Mouse (Mus musculus) urinary bladder, postnatal 10 days (tissue): ENCODE results near the gene Secisbp2.
"Not testable (repeated sequence)": the region's sequence is repeated elsewhere in the genome, so short reads cannot be mapped to it uniquely, and the experiment has no call there.

ENCODE experiments used
- DNase-seq: peaks from one replicate; pipeline ENCODE4 v3.0.0; 2022; ENCODE audit warnings: low spot score

Gene Secisbp2

DNA sequence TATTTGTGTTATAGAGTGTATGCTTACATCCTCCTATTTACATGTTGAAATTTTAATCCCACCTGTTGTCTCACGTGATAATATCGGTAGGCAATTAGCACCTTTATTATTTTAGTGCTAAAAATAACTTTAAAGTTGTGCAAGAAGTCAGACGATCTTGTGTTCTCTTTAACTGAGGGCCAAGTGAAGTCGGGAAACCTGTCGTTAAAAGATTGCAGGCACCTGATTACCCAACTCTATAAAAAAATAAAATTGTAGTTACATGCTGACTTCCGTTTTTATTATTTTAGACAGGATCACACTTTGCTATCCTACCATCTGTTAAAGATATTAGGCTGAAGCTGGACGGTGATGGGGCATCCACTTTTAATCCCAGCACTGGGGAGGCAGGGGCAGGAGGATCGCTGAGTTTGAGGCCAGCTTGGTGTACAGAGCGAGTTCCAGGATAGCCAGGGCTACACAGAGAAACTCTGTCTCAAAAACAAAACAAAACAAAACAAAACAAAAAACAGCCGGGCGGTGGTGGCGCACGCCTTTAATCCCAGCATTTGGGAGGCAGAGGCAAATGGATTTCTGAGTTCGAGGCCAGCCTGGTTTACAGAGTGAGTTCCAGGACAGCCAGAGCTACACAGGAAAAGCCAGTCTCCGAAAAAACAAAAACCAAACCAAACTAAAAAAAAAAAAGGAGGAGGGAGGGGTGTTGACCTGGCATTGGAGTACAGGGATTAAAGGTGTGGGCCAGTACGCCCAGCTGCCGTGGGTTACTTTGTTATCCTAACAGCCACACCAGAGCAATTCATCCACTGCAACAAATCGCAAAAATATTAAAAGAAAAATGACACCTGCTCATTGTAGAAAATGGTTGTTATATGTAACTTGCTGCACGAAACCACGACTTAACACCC lies 7.3 kb upstream of the Secisbp2 start:
- DNase-seq: no peak

- peak; percentile 90 for DNase-seq
These were observed 6.4 kb upstream of the Secisbp2 start, which contains the start of gene Cks2 for GRCm38 (mm10) chr13:51644829-51645789. TSS of gene Cks2 (plus strand) at chr13:51645232.

GRCm38 (mm10) chr13:51645872-51646271 lies 5.6 kb upstream of the Secisbp2 start:
- no peak for DNase-seq

- DNase-seq: no peak
These were observed 5.0 kb upstream of the Secisbp2 start for GRCm38 (mm10) chr13:51646362-51647027.

GRCm38 (mm10) chr13:51647770-51648169 lies 3.7 kb upstream of the Secisbp2 start:
- no peak for DNase-seq

- DNase-seq: no peak
These were observed 3.3 kb upstream of the Secisbp2 start for GRCm38 (mm10) chr13:51648237-51648636.

DNA sequence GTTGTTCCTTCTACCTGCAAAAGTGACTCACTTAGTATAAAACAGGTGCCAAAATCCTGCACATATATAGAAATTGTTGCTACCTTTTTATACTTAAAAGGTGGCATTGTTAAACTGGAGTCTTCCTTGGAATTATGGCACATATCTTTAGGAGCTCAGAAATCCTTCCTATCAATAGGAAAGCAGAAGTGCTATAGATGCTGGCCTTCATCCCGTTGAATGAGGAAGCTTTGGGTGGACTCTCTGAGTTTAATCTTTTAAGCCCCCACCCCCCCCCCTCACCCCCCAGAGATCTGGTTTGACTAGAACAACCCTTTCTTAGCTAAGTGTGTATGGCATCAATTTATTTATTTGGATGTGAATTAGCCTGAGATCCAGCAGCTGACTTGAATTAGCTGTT lies 1.8 kb upstream of the Secisbp2 start:
- no peak for DNase-seq

DNA sequence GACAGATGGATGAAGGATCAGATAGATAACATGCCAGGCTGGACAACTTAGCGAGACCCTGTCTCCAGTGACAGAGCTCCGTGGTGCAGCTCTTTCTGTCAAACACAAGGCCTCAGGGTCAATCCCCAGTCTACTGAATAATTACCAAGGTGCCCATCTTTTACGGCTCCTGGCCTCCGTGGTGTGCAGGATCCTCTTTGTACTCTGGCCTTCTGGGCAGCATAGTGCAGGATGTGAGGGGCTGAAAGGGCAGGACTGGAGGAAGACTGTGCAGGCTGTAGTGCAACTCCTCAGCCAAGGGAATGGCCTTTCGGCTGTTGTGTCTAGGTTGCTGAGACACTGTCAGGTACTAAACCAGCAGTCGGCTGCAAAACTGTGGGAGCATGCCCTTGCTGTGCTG lies 1.7 kb downstream of the Secisbp2 start:
- no peak for DNase-seq

DNA sequence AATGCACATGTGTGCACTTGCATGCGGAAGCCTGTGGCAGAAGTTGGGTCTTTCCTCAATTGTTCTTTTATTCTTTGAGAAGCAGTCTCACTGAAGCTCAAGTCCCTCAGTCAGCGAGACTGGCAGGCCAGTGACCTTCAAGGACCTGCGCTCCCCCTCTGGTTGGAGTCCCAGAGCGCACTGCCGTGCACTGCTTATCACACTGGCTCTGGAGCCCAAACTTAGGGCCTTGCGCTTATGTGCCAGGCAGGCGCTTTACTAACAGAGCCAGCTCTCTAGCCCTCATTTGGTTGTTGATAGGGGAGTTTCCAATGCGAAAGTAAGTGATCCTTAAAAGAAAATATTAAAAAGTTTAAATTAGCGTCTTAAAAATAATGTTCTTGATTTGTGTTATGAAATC lies 2.5 kb downstream of the Secisbp2 start:
- no peak for DNase-seq

DNA sequence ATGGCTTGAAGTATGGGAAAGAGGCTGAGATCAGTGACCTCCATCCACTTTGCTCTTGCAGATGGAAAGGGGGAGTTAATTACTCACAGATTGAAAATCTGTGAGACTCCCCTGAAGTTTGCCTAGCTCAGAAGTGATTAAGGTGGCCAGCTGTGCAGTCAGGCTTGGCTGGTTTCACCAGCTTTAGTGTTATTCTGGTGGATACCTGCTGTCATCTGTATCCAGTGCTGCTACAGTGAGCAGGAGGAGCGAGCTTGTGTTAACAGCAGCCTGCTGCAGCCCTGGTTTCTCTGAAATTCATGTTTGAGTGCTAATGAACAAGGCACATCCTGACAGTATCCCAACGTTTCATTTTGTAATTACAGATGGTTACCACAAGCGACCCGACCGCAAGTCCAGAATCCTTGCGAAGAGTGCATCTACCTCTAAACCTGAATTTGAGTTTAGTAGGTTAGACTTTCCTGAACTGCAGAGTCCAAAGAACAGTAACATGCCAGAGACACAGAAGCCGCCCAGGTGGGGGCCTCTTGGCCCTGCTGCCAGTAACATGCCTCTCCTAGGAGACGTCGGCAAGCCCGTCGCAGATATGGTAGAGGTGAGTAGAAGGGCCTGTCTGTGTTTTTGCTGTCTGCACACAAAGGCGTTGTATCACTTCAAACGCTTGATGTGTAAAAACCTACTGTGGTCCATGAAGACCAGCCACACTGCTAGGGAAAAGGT lies 5.2 kb downstream of the Secisbp2 start:
- DNase-seq: no peak

GRCm38 (mm10) chr13:51658094-51658493 lies 6.6 kb downstream of the Secisbp2 start:
- DNase-seq: no peak

GRCm38 (mm10) chr13:51659573-51659972 lies 8.1 kb downstream of the Secisbp2 start:
- no peak for DNase-seq

DNA sequence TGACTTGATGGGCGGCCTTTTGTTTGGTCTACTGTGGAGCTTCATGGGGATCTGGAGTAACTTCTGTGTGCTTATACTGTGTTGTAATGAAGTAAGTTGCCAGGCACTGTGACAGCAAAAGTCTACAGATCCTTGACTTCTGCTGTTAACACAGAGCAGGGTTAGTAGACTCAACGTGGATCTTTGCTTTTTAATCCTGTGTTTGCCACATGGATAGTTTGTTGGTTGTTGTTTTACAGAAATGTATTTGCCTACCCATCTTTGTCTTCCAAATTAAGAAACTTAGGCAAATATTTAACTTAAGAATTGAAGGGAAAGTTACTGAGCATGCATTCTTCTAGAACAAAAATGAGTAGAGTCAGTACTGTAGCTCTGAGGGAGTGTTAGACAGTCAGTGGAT lies 12.1 kb downstream of the Secisbp2 start:
- DNase-seq: no peak

DNA sequence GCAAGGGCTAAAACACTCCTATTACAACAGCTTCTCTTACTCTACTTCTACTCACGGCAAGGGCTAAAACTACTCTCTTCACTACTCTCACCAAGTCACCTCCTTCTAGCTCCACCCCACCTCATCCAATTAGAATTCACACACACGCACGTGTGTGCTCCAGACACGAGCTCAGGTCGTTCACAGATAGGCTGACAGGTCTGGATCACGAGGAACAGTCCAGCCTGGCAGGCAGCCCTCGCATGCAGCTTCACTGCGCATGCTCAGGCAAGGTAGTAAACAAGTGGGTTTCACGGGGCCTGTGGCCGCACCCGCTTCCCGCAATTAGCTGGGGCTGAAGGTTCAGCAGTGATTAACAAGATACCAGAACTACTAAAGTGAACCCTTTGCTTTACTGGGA lies 16.7 kb downstream of the Secisbp2 start:
- DNase-seq: not testable (repeated sequence)

DNA sequence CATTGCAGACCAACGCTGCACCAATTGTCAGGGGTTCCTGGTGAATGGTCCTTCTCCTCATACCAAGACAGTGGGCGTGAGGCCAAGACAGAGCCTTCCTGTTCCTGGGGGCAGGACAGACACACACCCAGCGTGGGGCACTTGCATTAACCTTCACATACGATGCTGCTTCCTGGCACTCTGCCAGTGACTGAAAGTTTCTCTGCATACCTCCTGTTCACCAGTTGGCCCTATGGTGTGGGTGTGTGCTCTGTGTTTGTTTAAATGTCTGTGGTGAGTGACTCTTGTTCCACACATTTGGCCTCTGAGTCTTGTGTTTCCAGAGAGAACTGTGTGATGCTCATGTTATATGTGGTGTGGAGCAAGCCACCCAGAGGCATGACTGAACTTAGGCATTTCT lies 25.1 kb downstream of the Secisbp2 start:
- no peak for DNase-seq

- no peak for DNase-seq
These were observed 25.5 kb downstream of the Secisbp2 start for GRCm38 (mm10) chr13:51677041-51677440.

DNA sequence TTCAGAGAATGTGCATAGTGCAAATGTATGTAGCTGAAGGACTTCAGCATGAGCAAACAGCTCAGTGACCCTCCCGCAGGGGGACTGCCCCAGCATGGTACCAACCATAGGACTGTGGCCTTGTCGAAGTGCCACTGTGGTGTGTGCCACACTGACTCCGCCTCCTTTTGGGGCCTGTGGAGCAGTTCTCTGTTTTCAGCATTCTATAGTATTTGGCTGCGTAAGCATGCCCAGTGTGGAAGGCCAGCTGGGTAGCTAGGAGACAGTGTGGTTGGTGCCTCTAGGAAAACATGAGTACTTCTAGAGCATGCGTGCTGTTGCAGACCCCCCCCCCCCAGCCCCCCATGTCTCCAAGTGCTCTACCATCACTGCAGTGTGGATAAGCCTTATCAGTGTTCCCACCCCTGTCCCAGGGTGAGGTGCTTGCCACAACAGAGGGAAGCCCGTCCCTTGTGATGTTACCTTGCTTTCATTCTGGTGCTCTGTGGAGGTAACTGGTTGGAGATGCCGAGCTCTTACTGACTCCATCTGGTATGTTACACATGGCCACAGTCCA lies 26.2 kb downstream of the Secisbp2 start:
- DNase-seq: no peak

- DNase-seq: no peak
These were observed 27.2 kb downstream of the Secisbp2 start for GRCm38 (mm10) chr13:51678687-51679086.

GRCm38 (mm10) chr13:51679332-51679731 lies 27.8 kb downstream of the Secisbp2 start:
- no peak for DNase-seq

- DNase-seq: no peak
These were observed 29.6 kb downstream of the Secisbp2 start for GRCm38 (mm10) chr13:51681076-51681475.

DNA sequence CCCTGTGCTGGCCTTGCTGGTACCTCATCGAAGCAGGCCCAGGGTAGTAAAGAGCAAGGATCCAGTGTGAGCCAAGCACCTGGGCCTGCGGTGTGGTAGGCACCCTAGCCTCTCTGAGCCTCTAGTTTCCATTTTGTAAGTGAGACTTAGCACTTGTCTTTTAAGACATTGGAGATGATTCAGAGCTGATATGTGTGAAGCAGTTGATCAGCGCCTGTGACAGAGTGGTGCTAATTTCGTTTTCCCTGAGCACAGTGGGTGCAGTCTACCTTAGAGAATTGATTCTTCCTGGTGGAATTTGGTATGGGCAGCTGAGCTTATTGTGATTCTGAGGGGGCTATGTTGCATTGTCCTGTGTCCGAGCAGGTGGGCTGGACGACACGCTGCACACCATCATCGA lies 30.1 kb downstream of the Secisbp2 start:
- no peak for DNase-seq
